Mouse (Mus musculus): Measurements from ENCODE around the gene Nek9.
A peak's percentile ranks its signal among the peaks of the same experiment; 100 is the strongest.
"Not testable (repeated sequence)": the region's sequence is repeated elsewhere in the genome, so short reads cannot be mapped to it uniquely, and the experiment has no call there.

The Nek9 gene

GRCm38 (mm10) chr12:85290633-85291032 is 48.5 kb downstream of the Nek9 start:
- no peak for DNase-seq (ENCODE audit: low read depth, low spot score)

- DNase-seq (ENCODE audit: low read depth, low spot score) = no peak
Observed at GRCm38 (mm10) chr12:85289157-85290000, 49.8 kb downstream of the Nek9 start.

- peak; percentile 95 for DNase-seq (ENCODE audit: low read depth, low spot score)
Observed at GRCm38 (mm10) chr12:85288486-85289156, 50.5 kb downstream of the Nek9 start, which contains the start of gene Zc2hc1c. TSS of gene Zc2hc1c (plus strand) at chr12:85288591.

- no peak for DNase-seq (ENCODE audit: low read depth, low spot score)
Observed at GRCm38 (mm10) chr12:85287809-85288485, 51.2 kb downstream of the Nek9 start, which contains the start of gene Acyp1. TSS of gene Acyp1 (minus strand) at chr12:85288438.

GRCm38 (mm10) chr12:85286941-85287340 is 52.2 kb downstream of the Nek9 start:
- DNase-seq (ENCODE audit: low read depth, low spot score) = no peak

GRCm38 (mm10) chr12:85284996-85285395 is 54.2 kb downstream of the Nek9 start:
- no peak for DNase-seq (ENCODE audit: low read depth, low spot score)

GRCm38 (mm10) chr12:85284331-85284730 is 54.8 kb downstream of the Nek9 start:
- DNase-seq (ENCODE audit: low read depth, low spot score) = no peak

GRCm38 (mm10) chr12:85281756-85282155 is 57.4 kb downstream of the Nek9 start:
- not testable (repeated sequence) for DNase-seq (ENCODE audit: low read depth, low spot score)

- no peak for DNase-seq (ENCODE audit: low read depth, low spot score)
Observed at GRCm38 (mm10) chr12:85280845-85281651, 58.1 kb downstream of the Nek9 start.

- peak; percentile 97 for DNase-seq (ENCODE audit: low read depth, low spot score)
Observed at GRCm38 (mm10) chr12:85280105-85280844, 58.9 kb downstream of the Nek9 start.

GRCm38 (mm10) chr12:85279396-85280080 is 59.6 kb downstream of the Nek9 start:
- DNase-seq (ENCODE audit: low read depth, low spot score) = no peak

- DNase-seq (ENCODE audit: low read depth, low spot score) = no peak
Observed at GRCm38 (mm10) chr12:85278919-85279318, 60.2 kb downstream of the Nek9 start.

- no peak for DNase-seq (ENCODE audit: low read depth, low spot score)
Observed at GRCm38 (mm10) chr12:85276273-85276672, 62.9 kb downstream of the Nek9 start.

- DNase-seq (ENCODE audit: low read depth, low spot score) = no peak
Observed at GRCm38 (mm10) chr12:85273508-85273907, 65.7 kb downstream of the Nek9 start.

- DNase-seq (ENCODE audit: low read depth, low spot score) = no peak
Observed at GRCm38 (mm10) chr12:85271843-85272206, 67.3 kb downstream of the Nek9 start.

- no peak for DNase-seq (ENCODE audit: low read depth, low spot score)
Observed at GRCm38 (mm10) chr12:85271132-85271842, 67.9 kb downstream of the Nek9 start.

- peak; percentile 90 for DNase-seq (ENCODE audit: low read depth, low spot score)
Observed at GRCm38 (mm10) chr12:85270319-85270718, 68.8 kb downstream of the Nek9 start, which contains the start of gene Mlh3. TSS of gene Mlh3 (minus strand) at chr12:85270599.

GRCm38 (mm10) chr12:85269821-85270220 is 69.3 kb downstream of the Nek9 start:
- no peak for DNase-seq (ENCODE audit: low read depth, low spot score)

GRCm38 (mm10) chr12:85266248-85266647 is 72.9 kb downstream of the Nek9 start:
- DNase-seq (ENCODE audit: low read depth, low spot score) = no peak
